Mouse (Mus musculus) brain, embryonic 14.5 days (tissue): ENCODE results near the gene Glipr2.

Source experiments
- CTCF ChIP-seq: fragments of 200-500 bp; IDR thresholded peaks from 2 replicates; pipeline ENCODE4 v1.5.1; 2012; ENCODE audit warnings: inconsistent platforms, mild to moderate bottlenecking, moderate library complexity, borderline replicate concordance; ENCODE audit not compliant: insufficient read depth, insufficient read length; ENCODE audit errors: extremely low read depth
- POLR2A ChIP-seq: fragments of 200-500 bp; IDR thresholded peaks from 2 replicates; pipeline ENCODE4 v1.6.1; 2012; ENCODE audit warnings: mild to moderate bottlenecking, inconsistent platforms, borderline replicate concordance; ENCODE audit not compliant: poor library complexity, insufficient read depth, insufficient read length, severe bottlenecking; ENCODE audit errors: extremely low read depth

GRCm38 (mm10) chr4:43936749-43937674 is 20.2 kb upstream of the Glipr2 start:
- TF ChIP-seq CTCF (no peak), POLR2A (no peak)
